Mouse (Mus musculus) spleen, postnatal 14 days (tissue): ENCODE data around the gene Bcl7b.

Experiments used
- DNase-seq, 2 experiments: peaks; one replicate each; pipeline ENCODE4 v3.0.0; 2021 to 2022; ENCODE audit warnings: low spot score in 2 of 2

Bcl7b gene

GRCm38 (mm10) chr5:135169479-135169878, 1.4 kb downstream of the Bcl7b start:
- DNase-seq: no peak

GRCm38 (mm10) chr5:135171688-135172220, 3.7 kb downstream of the Bcl7b start:
- DNase-seq: no peak

- no peak for DNase-seq
These were observed 4.9 kb downstream of the Bcl7b start for GRCm38 (mm10) chr5:135172986-135173385.

- DNase-seq: no peak
These were observed 7.0 kb downstream of the Bcl7b start for GRCm38 (mm10) chr5:135175086-135175485.

GRCm38 (mm10) chr5:135178523-135178922, 10.4 kb downstream of the Bcl7b start:
- DNase-seq: no peak

- DNase-seq: no peak
These were observed 10.9 kb downstream of the Bcl7b start for GRCm38 (mm10) chr5:135178996-135179395.

GRCm38 (mm10) chr5:135179616-135180015, 11.5 kb downstream of the Bcl7b start:
- DNase-seq: no peak

GRCm38 (mm10) chr5:135180796-135181195, 12.7 kb downstream of the Bcl7b start:
- no peak for DNase-seq

- DNase-seq: no peak
These were observed 13.7 kb downstream of the Bcl7b start for GRCm38 (mm10) chr5:135181776-135182175.

GRCm38 (mm10) chr5:135183131-135183861, 15.2 kb downstream of the Bcl7b start:
- no peak for DNase-seq

GRCm38 (mm10) chr5:135185016-135185415, 16.9 kb downstream of the Bcl7b start:
- no peak for DNase-seq

GRCm38 (mm10) chr5:135185596-135185995, 17.5 kb downstream of the Bcl7b start:
- DNase-seq: peak in 1 of 2 experiments; percentile 34

GRCm38 (mm10) chr5:135186231-135186620, 18.1 kb downstream of the Bcl7b start:
- DNase-seq: no peak

GRCm38 (mm10) chr5:135186621-135187348, 18.7 kb downstream of the Bcl7b start, which contains the start of gene Baz1b:
Baz1b (plus strand) TSS chr5:135187264.
- peak; percentile 96 for DNase-seq

GRCm38 (mm10) chr5:135187349-135188213, 19.5 kb downstream of the Bcl7b start:
- peak in 1 of 2 experiments; percentile 17 for DNase-seq

GRCm38 (mm10) chr5:135188214-135188554, 20.1 kb downstream of the Bcl7b start:
- DNase-seq: no peak

- DNase-seq: no peak
These were observed 21.4 kb downstream of the Bcl7b start for GRCm38 (mm10) chr5:135189281-135190022.

- DNase-seq: peak; percentile 33 to 70
These were observed 23.5 kb downstream of the Bcl7b start for GRCm38 (mm10) chr5:135191620-135192019.

- DNase-seq: no peak
These were observed 24.3 kb downstream of the Bcl7b start for GRCm38 (mm10) chr5:135192431-135192830.

- no peak for DNase-seq
These were observed 28.3 kb downstream of the Bcl7b start for GRCm38 (mm10) chr5:135196367-135196766.

- DNase-seq: no peak
These were observed 34.7 kb downstream of the Bcl7b start for GRCm38 (mm10) chr5:135202763-135203162.
